Mouse (Mus musculus) embryonic facial prominence, embryonic 13.5 days (tissue): ENCODE results near the gene Scube1. TPM values are rescaled to one million over a fixed set of nuclear protein-coding genes. Genes with fewer than 3 reads are reported as not detected.

Experiments used
- ATAC-seq: fragments of 200-750 bp; cut with Nextera tagmentation; 2 replicates; pipeline ENCODE4 v1.8.0; 2017; ENCODE audit warnings: low read depth; ENCODE audit not compliant: insufficient number of reproducible peaks, insufficient read depth, low FRiP score, low TSS enrichment
- H3K27ac ChIP-seq: fragments of 300-500 bp; sonication (generic); 2 replicates; pipeline ENCODE4 v1.5.1; 2015; ENCODE audit warnings: moderate library complexity, mild to moderate bottlenecking, inconsistent platforms
- H3K27me3 ChIP-seq: fragments of 300-500 bp; sonication (generic); 2 replicates; pipeline ENCODE4 v1.6.1; 2015; ENCODE audit warnings: mild to moderate bottlenecking, inconsistent platforms
- H3K36me3 ChIP-seq: fragments of 300-500 bp; sonication (generic); 2 replicates; pipeline ENCODE4 v1.6.1; 2015; ENCODE audit warnings: mild to moderate bottlenecking, inconsistent platforms
- H3K4me1 ChIP-seq: fragments of 300-500 bp; sonication (generic); 2 replicates; pipeline ENCODE4 v1.6.1; 2015; ENCODE audit warnings: inconsistent platforms
- H3K4me2 ChIP-seq: fragments of 300-500 bp; sonication (generic); 2 replicates; pipeline ENCODE4 v1.6.1; 2015; ENCODE audit warnings: moderate library complexity, mild to moderate bottlenecking, inconsistent platforms
- H3K4me3 ChIP-seq: fragments of 300-500 bp; sonication (generic); 2 replicates; pipeline ENCODE4 v1.5.1; 2015; ENCODE audit warnings: mild to moderate bottlenecking, inconsistent platforms
- H3K9ac ChIP-seq: fragments of 300-500 bp; sonication (generic); 2 replicates; pipeline ENCODE4 v1.6.1; 2015; ENCODE audit warnings: mild to moderate bottlenecking, inconsistent platforms
- H3K9me3 ChIP-seq: fragments of 300-500 bp; sonication (generic); 2 replicates; pipeline ENCODE4 v1.6.1; 2016; ENCODE audit warnings: inconsistent platforms
- WGBS: fragments of 180-500 bp; shearing (Covaris S2); methylation state at CpG from one replicate; pipeline ENCODE4 v1.1.7; 2015; ENCODE audit warnings: mixed read lengths; 5-methylcytosine and 5-hydroxymethylcytosine counted together
- polyA plus RNA-seq: library from polyadenylated mRNA; unstranded; fragments of >200 nt; fragmentation: Nextera tagmentation; extraction: Ambion mirVana; gene quantifications from 2 replicates; pipeline ENCODE4 v1.2.1, GENCODE M21; 2015

Scube1 gene
- polyA plus RNA-seq, 1 experiment from 2014 or later, result 24.1 TPM

- Histone ChIP-seq H3K4me2 (no peak overlapping the region), H3K9ac (no peak overlapping the region), H3K27ac (peak overlapping the region; percentile 30; the same call in 1 of the 2 replicates), H3K36me3 (peaks cover 12% of the 10 kb centered on the region), H3K4me1 (peaks cover 27% of the 10 kb centered on the region), H3K9me3 (no peaks in the 10 kb centered on the region), H3K4me3 (no peak overlapping the region), H3K27me3 (peaks cover 17% of the 10 kb centered on the region)
- ATAC-seq, result peak; percentile 68
- 28% methylated on average over 10 of the region's 10 CpGs for WGBS
Measured at GRCm38 (mm10) chr15:83706528-83707199, 18.2 kb downstream of the Scube1 start.

GRCm38 (mm10) chr15:83700593-83700923 lies 24.3 kb downstream of the Scube1 start:
- Histone ChIP-seq H3K36me3 (peaks cover 12% of the 10 kb centered on the region), H3K27ac (peak overlapping the region; percentile 68), H3K9ac (peak overlapping the region; percentile 51), H3K27me3 (peaks cover 14% of the 10 kb centered on the region), H3K4me3 (no peak overlapping the region), H3K4me2 (0 out of 2 replicates have a peak overlapping the region, but pooled peaks have one; percentile 22), H3K9me3 (no peaks in the 10 kb centered on the region), H3K4me1 (peaks cover 57% of the 10 kb centered on the region)
- no peak for ATAC-seq
- 35% methylated on average over 13 of the region's 13 CpGs for WGBS

- H3K4me3 ChIP-seq, result no peak overlapping the region
- peaks cover 14% of the 10 kb centered on the region for H3K27me3 ChIP-seq
- H3K9ac ChIP-seq, result peak overlapping the region; percentile 51
- ATAC-seq, result no peak
- peaks cover 62% of the 10 kb centered on the region for H3K4me1 ChIP-seq
- peak overlapping the region; percentile 68 for H3K27ac ChIP-seq
- H3K4me2 ChIP-seq, result peak overlapping the region; percentile 22; the same call in 1 of the 2 replicates
- H3K9me3 ChIP-seq, result no peaks in the 10 kb centered on the region
- 9% methylated on average over 11 of the region's 11 CpGs for whole genome bisulfite sequencing
- H3K36me3 ChIP-seq, result peaks cover 12% of the 10 kb centered on the region
Measured at GRCm38 (mm10) chr15:83699834-83700592, 24.8 kb downstream of the Scube1 start.

- ATAC-seq, result no peak
- Histone ChIP-seq H3K36me3 (peaks cover 12% of the 10 kb centered on the region), H3K4me2 (no peak overlapping the region), H3K9ac (0 out of 2 replicates have a peak overlapping the region, but pooled peaks have one; percentile 27), H3K4me3 (no peak overlapping the region), H3K27me3 (peaks cover 14% of the 10 kb centered on the region), H3K27ac (peak overlapping the region; percentile 68), H3K4me1 (peaks cover 63% of the 10 kb centered on the region), H3K9me3 (no peaks in the 10 kb centered on the region)
- WGBS, result 22% methylated on average over 20 of the region's 20 CpGs
Measured at GRCm38 (mm10) chr15:83699132-83699833, 25.5 kb downstream of the Scube1 start.

GRCm38 (mm10) chr15:83696681-83697381 lies 28.0 kb downstream of the Scube1 start:
- Histone ChIP-seq H3K36me3 (no peaks in the 10 kb centered on the region), H3K27me3 (peaks cover 21% of the 10 kb centered on the region), H3K9me3 (no peaks in the 10 kb centered on the region), H3K9ac (no peak overlapping the region), H3K4me3 (no peak overlapping the region), H3K27ac (peak overlapping the region; percentile 78), H3K4me1 (peaks cover 76% of the 10 kb centered on the region), H3K4me2 (peak overlapping the region; percentile 18; the same call in 1 of the 2 replicates)
- WGBS, result 24% methylated on average over 14 of the region's 14 CpGs
- no peak for ATAC-seq

GRCm38 (mm10) chr15:83695159-83695558 lies 29.7 kb downstream of the Scube1 start:
- Histone ChIP-seq H3K9ac (no peak overlapping the region), H3K27me3 (peaks cover 18% of the 10 kb centered on the region), H3K4me2 (no peak overlapping the region), H3K27ac (no peak overlapping the region), H3K4me1 (peaks cover 73% of the 10 kb centered on the region), H3K9me3 (no peaks in the 10 kb centered on the region), H3K36me3 (no peaks in the 10 kb centered on the region), H3K4me3 (no peak overlapping the region)
- 71% methylated on average over 11 of the region's 11 CpGs for WGBS
- no peak for ATAC-seq

- 21% methylated on average over 8 of the region's 8 CpGs for WGBS
Measured at GRCm38 (mm10) chr15:83691901-83692361, 32.9 kb downstream of the Scube1 start.

GRCm38 (mm10) chr15:83689946-83690345 lies 34.9 kb downstream of the Scube1 start:
- H3K36me3 ChIP-seq, result 0 out of 2 replicates have a peak, but pooled peaks cover 3% of the 10 kb centered on the region
- no peak overlapping the region for H3K4me2 ChIP-seq
- H3K9ac ChIP-seq, result no peak overlapping the region
- H3K4me1 ChIP-seq, result peaks cover 25% of the 10 kb centered on the region
- no peak overlapping the region for H3K4me3 ChIP-seq
- no peak for ATAC-seq
- H3K27ac ChIP-seq, result no peak overlapping the region
- peaks cover 19% of the 10 kb centered on the region; the same call in 1 of the 2 replicates for H3K27me3 ChIP-seq
- no peaks in the 10 kb centered on the region for H3K9me3 ChIP-seq
- 87% methylated on average over 12 of the region's 12 CpGs for WGBS

More at GRCm38 (mm10) chr15:83691901-83692361, 32.9 kb downstream of the Scube1 start:
- Histone ChIP-seq H3K4me1 (peaks cover 45% of the 10 kb centered on the region), H3K27ac (peak overlapping the region; percentile 68; the same call in 1 of the 2 replicates), H3K27me3 (peaks cover 19% of the 10 kb centered on the region; the same call in 1 of the 2 replicates), H3K4me2 (no peak overlapping the region), H3K4me3 (no peak overlapping the region), H3K9ac (no peak overlapping the region), H3K9me3 (no peaks in the 10 kb centered on the region), H3K36me3 (0 out of 2 replicates have a peak, but pooled peaks cover 3% of the 10 kb centered on the region)
- ATAC-seq, result no peak

GRCm38 (mm10) chr15:83686601-83687000 lies 38.2 kb downstream of the Scube1 start:
- no peak for ATAC-seq
- Histone ChIP-seq H3K4me3 (no peak overlapping the region), H3K9me3 (no peaks in the 10 kb centered on the region), H3K36me3 (0 out of 2 replicates have a peak, but pooled peaks cover 3% of the 10 kb centered on the region), H3K4me1 (peaks cover 37% of the 10 kb centered on the region), H3K9ac (no peak overlapping the region), H3K4me2 (no peak overlapping the region), H3K27me3 (peaks cover 17% of the 10 kb centered on the region; the same call in 1 of the 2 replicates), H3K27ac (no peak overlapping the region)
- 62% methylated on average over 9 of the region's 9 CpGs for WGBS

- 98% methylated on average over 3 of the region's 3 CpGs for WGBS
- H3K4me2 ChIP-seq, result no peak overlapping the region
- no peak overlapping the region for H3K9ac ChIP-seq
- no peak overlapping the region for H3K4me3 ChIP-seq
- 0 out of 2 replicates have a peak, but pooled peaks cover 3% of the 10 kb centered on the region for H3K36me3 ChIP-seq
- H3K9me3 ChIP-seq, result no peaks in the 10 kb centered on the region
- ATAC-seq, result no peak
- H3K4me1 ChIP-seq, result peaks cover 41% of the 10 kb centered on the region
- H3K27ac ChIP-seq, result no peak overlapping the region
- peaks cover 22% of the 10 kb centered on the region for H3K27me3 ChIP-seq
Measured at GRCm38 (mm10) chr15:83685950-83686349, 38.9 kb downstream of the Scube1 start.
